Mouse (Mus musculus) retina, postnatal 7 days (tissue): ENCODE measurements around the gene Arhgef10l.

Source experiments
- DNase-seq: peaks from one replicate; pipeline ENCODE4 v3.0.0-alpha.2; 2012; ENCODE audit warnings: low read depth, low spot score

Gene Arhgef10l

DNA sequence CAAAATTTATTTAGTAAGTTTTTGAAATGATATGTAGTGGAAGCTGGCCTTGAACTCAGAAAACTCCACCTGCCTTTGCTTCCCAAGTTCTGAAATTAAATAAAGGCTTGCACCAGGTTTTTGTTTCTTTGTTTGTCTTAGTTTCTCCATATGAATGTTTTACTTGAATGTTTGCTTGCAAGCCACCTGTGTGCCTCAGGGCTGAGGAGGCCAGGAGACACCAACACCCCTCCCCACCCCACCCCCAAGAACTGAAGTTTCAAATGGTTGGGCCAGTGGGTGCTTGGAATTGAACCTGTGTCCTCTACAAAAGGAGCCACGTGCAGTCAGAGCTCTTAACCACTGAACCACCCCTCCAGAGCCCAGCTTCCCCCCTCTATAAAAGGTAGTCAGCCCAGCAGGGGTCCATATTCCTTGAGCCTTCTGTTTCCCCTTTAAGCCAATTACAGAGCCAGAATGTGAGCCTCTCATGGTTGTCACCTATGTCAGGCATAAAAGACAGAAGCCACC is 28.8 kb upstream of the Arhgef10l start:
- DNase-seq: no peak

DNA sequence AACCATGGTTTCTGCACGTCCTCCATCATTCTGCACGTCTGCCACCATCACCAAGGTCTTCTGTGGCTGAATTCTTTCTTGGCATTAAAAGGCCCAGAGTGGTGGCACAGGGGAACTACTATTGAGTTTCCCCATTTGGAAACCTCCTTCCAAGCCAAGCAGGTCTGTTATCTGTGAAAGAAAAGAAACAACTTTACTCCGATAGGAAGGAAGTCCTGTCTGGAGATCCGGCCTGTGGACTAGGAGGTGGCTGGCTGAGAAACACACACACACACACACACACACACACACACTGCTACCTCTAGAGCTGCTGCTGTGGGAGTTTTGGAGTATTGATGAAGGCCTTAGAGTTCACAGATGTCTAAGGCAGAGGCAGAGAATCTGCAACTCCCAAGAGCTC is 27.7 kb upstream of the Arhgef10l start:
- no peak for DNase-seq

GRCm38 (mm10) chr4:140691481-140691880 is 25.7 kb upstream of the Arhgef10l start:
- no peak for DNase-seq

GRCm38 (mm10) chr4:140689873-140690655 is 24.3 kb upstream of the Arhgef10l start:
- no peak for DNase-seq

DNA sequence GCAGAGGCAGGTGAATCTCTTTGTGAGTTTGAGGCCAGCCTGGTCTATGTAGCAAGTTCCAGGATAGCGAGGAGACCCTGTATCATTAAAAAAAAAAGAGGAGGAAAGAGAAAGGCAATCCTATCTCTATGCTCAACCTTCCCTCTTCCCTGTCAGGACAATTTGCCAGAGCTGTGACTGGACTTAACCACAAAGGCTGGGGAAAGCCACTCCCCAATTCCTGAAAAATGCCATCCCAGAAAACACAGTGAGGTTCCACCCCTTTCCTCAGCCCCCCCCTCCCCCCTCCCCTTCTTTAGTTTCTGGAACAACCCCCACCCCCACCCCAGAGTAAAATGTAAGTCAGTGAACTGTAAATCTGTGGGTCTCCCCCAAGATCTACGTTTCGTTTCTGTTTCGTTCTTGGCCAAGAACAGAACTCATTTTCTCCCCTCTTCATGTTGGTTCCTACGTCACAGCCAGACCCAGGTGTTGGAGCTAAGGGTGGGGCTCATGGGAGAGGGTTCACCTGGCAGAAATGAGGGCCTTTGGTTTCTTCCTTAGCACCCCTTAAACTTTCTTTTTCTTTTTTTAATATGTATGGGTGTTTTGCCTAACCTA is 23.1 kb upstream of the Arhgef10l start:
- DNase-seq: no peak

DNA sequence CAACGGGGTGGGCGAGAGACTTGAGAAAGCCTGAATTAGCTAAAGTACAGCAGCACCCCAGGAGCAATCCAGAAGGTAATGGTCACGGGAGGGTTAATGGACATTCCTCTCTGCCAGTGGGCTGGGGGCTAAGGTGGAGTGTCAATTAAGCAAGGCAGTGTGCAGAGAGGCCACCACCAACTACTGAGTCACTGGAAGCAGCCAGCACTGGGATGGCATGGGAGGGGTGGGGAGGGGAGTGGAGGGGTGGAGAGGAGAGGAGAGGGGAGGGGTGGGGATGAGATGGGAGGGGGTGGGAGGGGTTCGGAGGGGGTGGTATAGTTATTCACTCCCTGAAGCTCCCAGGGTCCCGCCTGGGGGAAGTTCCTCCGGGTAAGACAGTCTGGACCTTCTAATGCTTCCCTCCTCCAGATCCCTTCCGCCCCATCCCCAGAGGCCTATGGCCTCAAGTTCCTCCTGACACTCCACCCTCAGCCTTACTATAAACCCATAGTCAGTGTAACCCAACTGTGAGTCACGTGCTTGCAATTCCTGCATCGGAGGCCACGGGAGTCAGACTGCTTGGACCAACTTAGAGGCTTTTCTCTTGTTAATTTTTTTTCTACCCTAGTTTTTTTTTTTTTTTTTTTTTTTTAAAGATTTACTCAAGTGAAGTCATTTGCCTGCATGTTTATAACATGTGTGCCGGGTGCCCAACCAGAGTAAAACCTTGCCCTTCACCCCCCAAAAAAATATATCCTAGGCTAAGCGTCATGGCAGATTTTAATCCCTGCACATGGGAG is 22.4 kb upstream of the Arhgef10l start:
- no peak for DNase-seq

DNA sequence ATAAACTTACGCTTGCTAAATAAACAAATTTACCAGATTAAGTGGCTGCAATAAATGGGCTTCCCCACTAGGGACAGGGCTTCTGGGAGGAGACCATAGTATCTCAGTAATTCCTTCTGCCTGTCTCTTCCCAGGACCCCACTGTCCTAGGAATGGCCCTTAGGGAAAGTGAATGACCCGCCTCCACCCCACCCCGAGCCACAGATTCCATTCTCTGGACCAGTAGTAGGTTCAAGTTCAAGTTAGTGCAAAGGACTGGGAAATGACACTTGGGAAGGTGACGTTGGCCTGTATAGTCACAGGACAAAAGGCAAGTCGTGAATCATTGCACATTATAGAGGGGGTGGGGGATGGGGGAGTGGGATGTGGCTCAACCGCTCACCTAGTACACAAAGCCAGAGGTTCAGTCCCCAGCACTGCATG is 19.1 kb upstream of the Arhgef10l start:
- DNase-seq: no peak

GRCm38 (mm10) chr4:140684141-140684871 is 18.5 kb upstream of the Arhgef10l start:
- DNase-seq: no peak

GRCm38 (mm10) chr4:140683608-140684007 is 17.8 kb upstream of the Arhgef10l start:
- no peak for DNase-seq

GRCm38 (mm10) chr4:140680731-140681397 is 15.1 kb upstream of the Arhgef10l start:
- no peak for DNase-seq

- peak; percentile 74 for DNase-seq
Measured at GRCm38 (mm10) chr4:140679723-140680380, 14.0 kb upstream of the Arhgef10l start.

DNA sequence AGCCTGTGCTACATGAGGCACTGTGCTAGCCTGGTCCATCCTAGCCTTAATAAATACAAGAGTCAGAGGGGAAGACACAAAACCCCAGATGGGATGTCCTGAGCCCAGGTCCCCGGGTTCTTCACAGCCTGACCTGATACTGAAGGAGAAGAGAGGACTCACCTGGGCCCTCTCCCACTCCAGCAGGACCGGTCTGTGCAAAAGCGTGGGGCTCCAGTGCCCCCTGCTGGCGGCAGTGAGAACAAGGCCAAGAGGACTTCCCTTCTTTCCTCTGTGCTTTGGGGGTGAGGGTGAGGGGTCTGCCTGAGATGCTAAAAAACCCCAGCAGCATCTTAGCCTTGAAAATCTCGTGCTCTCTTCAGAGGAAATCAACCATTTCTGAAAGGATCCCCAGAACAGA is 13.2 kb upstream of the Arhgef10l start:
- DNase-seq: no peak

DNA sequence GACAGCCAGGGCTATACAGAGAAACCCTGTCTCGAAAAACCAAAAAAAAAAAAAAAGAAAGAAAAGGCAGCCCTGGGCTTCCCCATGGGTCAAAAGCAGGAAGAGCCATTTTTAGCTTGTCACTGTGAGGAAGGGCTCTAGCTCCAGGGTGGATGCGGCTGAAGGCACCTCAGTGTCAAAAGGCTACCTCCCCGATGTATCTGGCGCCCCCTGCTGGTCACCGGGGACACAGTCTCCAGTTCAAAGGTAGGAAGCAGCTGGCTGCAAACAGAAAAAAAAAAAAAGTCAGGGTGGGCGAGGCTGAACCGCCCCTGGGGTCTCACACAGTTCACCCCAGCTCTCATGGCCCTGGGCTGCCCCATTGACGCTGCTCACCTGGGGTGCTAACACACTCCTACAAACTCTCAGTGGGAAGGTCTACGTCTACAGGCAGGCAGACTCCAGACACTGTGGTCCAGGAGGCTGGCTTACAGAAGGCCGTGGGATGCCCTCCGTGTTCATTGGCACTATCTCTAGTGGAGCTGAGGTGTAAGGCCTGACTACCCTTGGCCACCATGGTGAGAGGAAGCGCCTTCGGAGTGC is 8.6 kb upstream of the Arhgef10l start:
- DNase-seq: peak; percentile 74

DNA sequence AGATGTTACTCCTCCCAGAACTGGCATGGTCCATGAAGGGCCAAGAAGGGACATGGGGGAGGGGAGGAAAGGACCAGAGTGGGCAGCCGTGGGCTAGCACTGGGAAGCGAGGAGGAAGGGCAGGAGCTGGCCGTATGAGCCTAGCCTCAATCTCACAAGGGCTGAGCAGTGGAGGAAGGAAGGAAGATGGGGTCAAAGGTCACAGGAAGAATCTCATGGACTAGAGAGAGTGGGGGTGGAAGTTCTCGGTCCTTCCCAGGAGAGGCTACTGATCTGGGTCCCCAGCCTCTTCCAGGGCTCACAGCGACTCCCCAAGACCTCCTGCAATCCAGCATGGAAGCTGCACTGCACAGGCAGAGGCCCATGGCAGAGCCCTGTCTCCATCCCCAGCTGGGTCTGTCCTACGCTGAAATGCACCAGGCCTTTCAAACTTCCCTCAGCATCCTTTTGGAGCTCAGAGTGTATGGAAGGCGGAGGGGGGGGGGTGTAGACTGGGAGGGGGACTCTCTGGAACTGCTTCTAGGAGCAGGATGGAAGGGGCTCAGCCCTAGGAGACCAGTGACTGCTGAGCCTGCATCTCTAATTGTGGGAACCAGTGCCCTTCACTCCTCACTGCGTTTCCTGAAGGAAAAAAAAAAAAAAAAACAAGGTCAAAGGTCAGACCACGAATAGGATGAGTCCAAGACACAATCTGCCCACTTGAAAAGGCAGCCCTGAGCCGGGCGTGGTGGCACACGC is 7.9 kb upstream of the Arhgef10l start:
- no peak for DNase-seq

DNA sequence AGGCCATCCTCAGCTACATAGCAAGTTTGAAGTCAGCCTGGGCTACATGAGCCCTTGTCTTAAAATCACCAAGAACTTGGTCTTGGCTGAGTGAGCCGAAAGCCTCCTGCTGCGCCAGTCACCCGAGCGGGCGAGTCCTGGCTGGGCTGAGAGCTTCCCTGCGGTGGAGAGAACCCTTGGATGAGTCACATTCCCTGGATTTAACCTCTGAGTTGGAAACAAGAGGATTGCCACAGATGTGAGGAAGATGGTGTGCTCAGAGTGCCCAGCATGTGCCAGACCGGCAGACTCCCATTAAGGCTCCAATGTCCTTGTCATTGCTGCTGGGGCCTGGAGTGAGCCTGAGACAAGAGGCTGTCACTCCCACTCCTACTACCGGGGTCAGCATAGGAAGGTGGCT is 2.0 kb upstream of the Arhgef10l start:
- no peak for DNase-seq

DNA sequence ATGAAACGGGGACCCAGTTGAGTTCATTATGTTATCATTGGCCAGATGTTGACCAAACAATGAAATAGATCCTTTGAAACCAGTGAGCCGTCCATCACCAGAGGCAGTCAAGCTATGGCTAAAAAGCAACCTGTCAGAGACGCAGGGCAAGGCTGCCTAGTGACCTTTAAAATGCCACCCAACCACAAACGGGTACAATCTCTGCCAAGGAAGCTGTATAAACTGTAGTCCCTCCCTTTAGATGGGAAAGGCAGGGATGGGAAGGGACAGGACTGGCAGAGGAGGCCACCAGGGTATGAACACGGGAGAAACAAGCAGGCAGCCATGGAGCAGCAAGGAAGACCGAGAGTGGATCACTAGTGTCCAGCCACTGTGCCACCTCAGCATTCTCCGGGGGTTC is 759 bp downstream of the Arhgef10l start:
- DNase-seq: no peak

DNA sequence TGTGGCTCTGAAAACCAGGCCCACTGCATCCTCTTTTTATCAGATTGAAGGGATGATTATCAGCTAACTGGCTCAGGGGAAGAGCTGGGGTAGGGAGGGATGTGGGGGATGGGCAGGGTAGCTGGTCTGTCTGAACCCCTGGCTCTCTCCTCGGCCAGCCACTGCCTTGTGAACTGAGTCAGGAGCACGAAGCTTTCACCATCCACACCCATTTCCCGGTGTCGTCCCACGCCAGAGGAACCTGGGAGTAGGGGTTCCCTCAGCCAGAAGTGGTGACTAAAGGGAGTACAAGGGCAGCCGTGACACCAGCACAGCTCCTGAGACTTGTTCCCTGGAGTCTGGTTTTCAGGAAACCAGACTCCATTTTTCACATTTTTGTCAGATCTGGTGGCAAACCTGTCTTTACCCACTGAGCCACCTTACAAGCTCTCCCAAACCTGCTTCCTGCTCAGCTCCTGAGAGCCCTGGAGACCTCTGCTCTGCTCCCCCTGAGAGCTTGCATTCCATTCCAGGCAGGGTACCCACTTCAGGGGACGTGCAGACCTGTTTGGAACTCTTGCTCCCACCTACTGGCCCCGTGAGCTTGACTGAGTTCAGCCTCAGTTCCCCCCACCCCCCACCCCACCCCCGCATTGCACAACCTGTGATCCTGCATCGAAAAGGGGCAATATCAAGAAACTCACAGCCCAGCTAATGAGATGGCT is 2.8 kb downstream of the Arhgef10l start:
- DNase-seq: no peak

DNA sequence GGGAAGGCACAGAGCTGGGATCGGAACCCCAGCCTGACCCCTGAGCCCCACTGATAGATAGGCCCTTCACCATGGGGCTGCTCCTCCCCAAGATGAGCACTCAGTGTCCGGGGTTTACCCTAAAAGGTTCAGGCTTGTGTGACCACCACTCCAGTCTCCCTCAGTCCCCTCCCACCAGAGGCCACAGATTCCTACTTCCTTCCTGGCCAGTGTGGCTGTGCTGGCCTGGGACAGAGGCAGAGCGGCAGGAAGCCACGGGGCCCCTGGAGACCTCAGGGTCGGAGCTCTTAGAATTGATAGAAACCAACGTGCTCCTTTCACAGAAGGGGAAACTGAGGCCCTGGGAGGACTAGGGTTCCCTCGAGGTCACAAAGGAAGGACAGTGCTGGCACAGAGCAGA is 3.4 kb downstream of the Arhgef10l start:
- DNase-seq: no peak
